Mouse (Mus musculus): ENCODE measurements at regions not wholly inside any gene's neighbourhood (a gene's known extent, or its start where the extent isn't known, plus 50 kb on each side); places are given as distances from the start of the nearest gene placed in this dataset.
"Not testable (repeated sequence)": the region's sequence is repeated elsewhere in the genome, so short reads cannot be mapped to it uniquely, and the experiment has no call there.

- POLR2A ChIA-PET = no interaction called here
These were observed 71.4 kb downstream of the Gm21833 start for GRCm38 (mm10) chr16:82899611-82900010.

GRCm38 (mm10) chr16:82920533-82920932, 92.4 kb downstream of the Gm21833 start:
- ATAC-seq (no peak), DNase-seq (ENCODE audit: low read depth, low spot score) (no peak)
- ChIA-PET POLR2A (no interaction called here), CTCF (no interaction called here)
- TF ChIP-seq CTCF (IDR thresholded peaks at IDR 0.05) = no peak
- no peaks in the 10 kb centered on the region for H3K27me3 ChIP-seq
- in situ Hi-C loops (cut with MboI; ENCODE audit: low pct_unique_long_range_greater_than_20kb) = no loop called here

More at GRCm38 (mm10) chr16:82899611-82900010, 71.4 kb downstream of the Gm21833 start:
- CTCF ChIA-PET = no interaction called here
- in situ Hi-C loops (cut with MboI; ENCODE audit: low pct_unique_long_range_greater_than_20kb) = no loop called here
- ATAC-seq (no peak), DNase-seq (ENCODE audit: low read depth, low spot score) (no peak)
- no peaks in the 10 kb centered on the region for H3K27me3 ChIP-seq
- no peak for TF ChIP-seq CTCF (IDR thresholded peaks at IDR 0.05)

GRCm38 (mm10) chr16:82958951-82959350, 130.8 kb downstream of the Gm21833 start:
- POLR2A ChIA-PET; DNase-seq (ENCODE audit: low read depth, low spot score): not testable (repeated sequence)

GRCm38 (mm10) chr16:82991705-82992104, 163.5 kb downstream of the Gm21833 start:
- ATAC-seq = no peak
- DNase-seq (ENCODE audit: low read depth, low spot score) = no peak
- in situ Hi-C loops (cut with MboI; ENCODE audit: low pct_unique_long_range_greater_than_20kb) = no loop called here
- H3K27me3 ChIP-seq = no peaks in the 10 kb centered on the region
- TF ChIP-seq CTCF (IDR thresholded peaks at IDR 0.05) = no peak
- ChIA-PET POLR2A (no interaction called here), CTCF (no interaction called here)

More at GRCm38 (mm10) chr16:82958951-82959350, 130.8 kb downstream of the Gm21833 start:
- in situ Hi-C loops (cut with MboI; ENCODE audit: low pct_unique_long_range_greater_than_20kb); H3K27me3 ChIP-seq; ATAC-seq; CTCF ChIA-PET: not testable (repeated sequence)

- TF ChIP-seq CTCF (IDR thresholded peaks at IDR 0.05) = no peak
- ATAC-seq = no peak
- in situ Hi-C loops (cut with MboI; ENCODE audit: low pct_unique_long_range_greater_than_20kb) = no loop called here
- no peaks in the 10 kb centered on the region for H3K27me3 ChIP-seq
- ChIA-PET CTCF (no interaction called here), POLR2A (no interaction called here)
- no peak for DNase-seq (ENCODE audit: low read depth, low spot score)
These were observed 169.7 kb downstream of the Gm21833 start for GRCm38 (mm10) chr16:82997861-82998260.

- no peak for TF ChIP-seq CTCF (IDR thresholded peaks at IDR 0.05)
- no peak for ATAC-seq
- no peaks in the 10 kb centered on the region for H3K27me3 ChIP-seq
- ChIA-PET CTCF (no interaction called here), POLR2A (no interaction called here)
- in situ Hi-C loops (cut with MboI; ENCODE audit: low pct_unique_long_range_greater_than_20kb) = no loop called here
- DNase-seq (ENCODE audit: low read depth, low spot score) = no peak
These were observed 193.1 kb downstream of the Gm21833 start for GRCm38 (mm10) chr16:83021311-83021710.

- in situ Hi-C loops (cut with MboI; ENCODE audit: low pct_unique_long_range_greater_than_20kb) = no loop called here
- POLR2A ChIA-PET = no interaction called here
- no peak for DNase-seq (ENCODE audit: low read depth, low spot score)
- no peaks in the 10 kb centered on the region for H3K27me3 ChIP-seq
- no peak for TF ChIP-seq CTCF (IDR thresholded peaks at IDR 0.05)
- CTCF ChIA-PET = no interaction called here
- ATAC-seq = no peak
These were observed 235.2 kb downstream of the Gm21833 start for GRCm38 (mm10) chr16:83063423-83063822.

- TF ChIP-seq CTCF (IDR thresholded peaks at IDR 0.05) = no peak
- DNase-seq (ENCODE audit: low read depth, low spot score) (no peak), ATAC-seq (no peak)
- H3K27me3 ChIP-seq = no peaks in the 10 kb centered on the region
- in situ Hi-C loops (cut with MboI; ENCODE audit: low pct_unique_long_range_greater_than_20kb) = no loop called here
- ChIA-PET POLR2A (no interaction called here), CTCF (no interaction called here)
These were observed 243.3 kb downstream of the Gm21833 start for GRCm38 (mm10) chr16:83071488-83071887.

GRCm38 (mm10) chr16:83092059-83092458, 263.9 kb downstream of the Gm21833 start:
- in situ Hi-C loops (cut with MboI; ENCODE audit: low pct_unique_long_range_greater_than_20kb) = no loop called here
- POLR2A ChIA-PET = no interaction called here
- ATAC-seq (no peak), DNase-seq (ENCODE audit: low read depth, low spot score) (no peak)
- CTCF ChIA-PET = no interaction called here
- no peaks in the 10 kb centered on the region for H3K27me3 ChIP-seq
- no peak for TF ChIP-seq CTCF (IDR thresholded peaks at IDR 0.05)

GRCm38 (mm10) chr16:83111128-83111527, 282.9 kb downstream of the Gm21833 start:
- ATAC-seq = no peak
- ChIA-PET POLR2A (no interaction called here), CTCF (no interaction called here)
- no peak for TF ChIP-seq CTCF (IDR thresholded peaks at IDR 0.05)
- in situ Hi-C loops (cut with MboI; ENCODE audit: low pct_unique_long_range_greater_than_20kb) = no loop called here
- DNase-seq (ENCODE audit: low read depth, low spot score) = no peak
- no peaks in the 10 kb centered on the region for H3K27me3 ChIP-seq

- no peaks in the 10 kb centered on the region for H3K27me3 ChIP-seq
- in situ Hi-C loops (cut with MboI; ENCODE audit: low pct_unique_long_range_greater_than_20kb) = no loop called here
- no peak for DNase-seq (ENCODE audit: low read depth, low spot score)
- ChIA-PET CTCF (interaction anchor here (0.8 kb wide), 1 partner anchor 46 kb away, joined by 4 read pairs; no protein-coding TSS in a partner anchor), POLR2A (no interaction called here)
- no peak for ATAC-seq
- no peak for TF ChIP-seq CTCF (IDR thresholded peaks at IDR 0.05)
These were observed 303.7 kb downstream of the Gm21833 start for GRCm38 (mm10) chr16:83131876-83132275.

GRCm38 (mm10) chr16:83173021-83173420, 344.8 kb downstream of the Gm21833 start:
- ATAC-seq (no peak), DNase-seq (ENCODE audit: low read depth, low spot score) (no peak)
- H3K27me3 ChIP-seq = no peaks in the 10 kb centered on the region
- ChIA-PET CTCF (no interaction called here), POLR2A (no interaction called here)
- in situ Hi-C loops (cut with MboI; ENCODE audit: low pct_unique_long_range_greater_than_20kb) = no loop called here
- TF ChIP-seq CTCF (IDR thresholded peaks at IDR 0.05) = no peak
